Mouse (Mus musculus) intestine, embryonic 15.5 days (tissue): ENCODE data around the gene Nfkb2. TPM values are rescaled to one million over a fixed set of nuclear protein-coding genes. Genes with fewer than 3 reads are reported as not detected.

Source experiments
- ATAC-seq: fragments of 200-750 bp; cut with Nextera tagmentation; 2 replicates; pipeline ENCODE4 v1.8.0; 2017; ENCODE audit warnings: moderate TSS enrichment, moderate library complexity
- H3K27ac ChIP-seq: fragments of 300-500 bp; sonication (generic); 2 replicates; pipeline ENCODE4 v1.5.1; 2015; ENCODE audit warnings: mild to moderate bottlenecking, inconsistent platforms
- H3K27me3 ChIP-seq: fragments of 300-500 bp; sonication (generic); replicated peaks from 2 replicates; pipeline ENCODE4 v1.6.1; 2015; ENCODE audit warnings: inconsistent platforms
- H3K36me3 ChIP-seq: fragments of 300-500 bp; sonication (generic); 2 replicates; pipeline ENCODE4 v1.6.1; 2015; ENCODE audit warnings: inconsistent platforms
- H3K4me1 ChIP-seq: fragments of 300-500 bp; sonication (generic); replicated peaks from 2 replicates; pipeline ENCODE4 v1.6.1; 2015; ENCODE audit warnings: inconsistent platforms
- H3K4me2 ChIP-seq: fragments of 300-500 bp; sonication (generic); replicated peaks from 2 replicates; pipeline ENCODE4 v1.6.1; 2015; ENCODE audit warnings: mild to moderate bottlenecking, inconsistent platforms
- H3K4me3 ChIP-seq: fragments of 300-500 bp; sonication (generic); replicated peaks from 2 replicates; pipeline ENCODE4 v1.5.1; 2015; ENCODE audit warnings: inconsistent platforms
- H3K9ac ChIP-seq: fragments of 300-500 bp; sonication (generic); 2 replicates; pipeline ENCODE4 v1.6.1; 2015; ENCODE audit warnings: inconsistent platforms
- H3K9me3 ChIP-seq: fragments of 300-500 bp; sonication (generic); 2 replicates; pipeline ENCODE4 v1.6.1; 2016; ENCODE audit warnings: inconsistent platforms
- WGBS: fragments of 180-500 bp; shearing (Covaris S2); methylation state at CpG from one replicate; pipeline ENCODE4 v1.1.7; 2015; 5-methylcytosine and 5-hydroxymethylcytosine counted together
- polyA plus RNA-seq: library from polyadenylated mRNA; unstranded; fragments of >200 nt; fragmentation: Nextera tagmentation; extraction: Ambion mirVana; gene quantifications from 2 replicates; pipeline ENCODE4 v1.2.1, GENCODE M21; 2015

Nfkb2 gene
- polyA plus RNA-seq, 1 experiment from 2014 or later: 10.0 TPM

- H3K27me3 ChIP-seq: peaks cover 79% of the 10 kb centered on the region
- no peak overlapping the region for H3K4me2 ChIP-seq
- H3K9ac ChIP-seq: no peak overlapping the region
- no peak overlapping the region for H3K4me3 ChIP-seq
- ATAC-seq: no peak
- peaks cover 45% of the 10 kb centered on the region for H3K4me1 ChIP-seq
- no peaks in the 10 kb centered on the region for H3K9me3 ChIP-seq
- 77% methylated on average over 8 of the region's 8 CpGs for WGBS
- no peaks in the 10 kb centered on the region for H3K36me3 ChIP-seq
- no peak overlapping the region for H3K27ac ChIP-seq
Measured at GRCm38 (mm10) chr19:46320076-46320785, 16.1 kb downstream of the Nfkb2 start.

- 27% methylated on average over 6 of the region's 6 CpGs for WGBS
- ATAC-seq: peak; percentile 42
- Histone ChIP-seq H3K4me3 (no peak overlapping the region), H3K9me3 (no peaks in the 10 kb centered on the region), H3K4me2 (no peak overlapping the region), H3K27ac (0 out of 2 replicates have a peak overlapping the region, but pooled peaks have one; percentile 62), H3K27me3 (peaks cover 83% of the 10 kb centered on the region), H3K9ac (no peak overlapping the region), H3K36me3 (no peaks in the 10 kb centered on the region), H3K4me1 (peaks cover 40% of the 10 kb centered on the region)
Measured at GRCm38 (mm10) chr19:46321101-46321943, 17.2 kb downstream of the Nfkb2 start.

- H3K9ac ChIP-seq: no peak overlapping the region
- H3K9me3 ChIP-seq: no peaks in the 10 kb centered on the region
- peaks cover 41% of the 10 kb centered on the region for H3K4me1 ChIP-seq
- 63% methylated on average over 11 of the region's 11 CpGs for WGBS
- peaks cover 81% of the 10 kb centered on the region for H3K27me3 ChIP-seq
- no peaks in the 10 kb centered on the region for H3K36me3 ChIP-seq
- no peak overlapping the region for H3K4me2 ChIP-seq
- H3K27ac ChIP-seq: 0 out of 2 replicates have a peak overlapping the region, but pooled peaks have one; percentile 54
- H3K4me3 ChIP-seq: no peak overlapping the region
- ATAC-seq: no peak
Measured at GRCm38 (mm10) chr19:46322144-46322995, 18.2 kb downstream of the Nfkb2 start.

GRCm38 (mm10) chr19:46322996-46323572 lies 19.0 kb downstream of the Nfkb2 start:
- Histone ChIP-seq H3K4me3 (no peak overlapping the region), H3K36me3 (no peaks in the 10 kb centered on the region), H3K4me1 (peaks cover 42% of the 10 kb centered on the region), H3K9me3 (no peaks in the 10 kb centered on the region), H3K27ac (no peak overlapping the region), H3K9ac (no peak overlapping the region), H3K27me3 (peaks cover 74% of the 10 kb centered on the region), H3K4me2 (no peak overlapping the region)
- WGBS: 78% methylated on average over 13 of the region's 13 CpGs
- no peak for ATAC-seq

GRCm38 (mm10) chr19:46323716-46324115 lies 19.6 kb downstream of the Nfkb2 start:
- peaks cover 68% of the 10 kb centered on the region for H3K27me3 ChIP-seq
- no peak overlapping the region for H3K9ac ChIP-seq
- H3K27ac ChIP-seq: no peak overlapping the region
- no peak overlapping the region for H3K4me2 ChIP-seq
- H3K4me1 ChIP-seq: peaks cover 37% of the 10 kb centered on the region
- no peak overlapping the region for H3K4me3 ChIP-seq
- no peak for ATAC-seq
- WGBS: 73% methylated on average over 5 of the region's 5 CpGs
- H3K9me3 ChIP-seq: no peaks in the 10 kb centered on the region
- H3K36me3 ChIP-seq: no peaks in the 10 kb centered on the region

GRCm38 (mm10) chr19:46324366-46324765 lies 20.2 kb downstream of the Nfkb2 start:
- ATAC-seq: no peak
- H3K9me3 ChIP-seq: no peaks in the 10 kb centered on the region
- no peak overlapping the region for H3K9ac ChIP-seq
- H3K4me2 ChIP-seq: no peak overlapping the region
- H3K27ac ChIP-seq: no peak overlapping the region
- no peaks in the 10 kb centered on the region for H3K36me3 ChIP-seq
- 62% methylated on average over 11 of the region's 11 CpGs for WGBS
- no peak overlapping the region for H3K4me3 ChIP-seq
- peaks cover 36% of the 10 kb centered on the region for H3K4me1 ChIP-seq
- peaks cover 61% of the 10 kb centered on the region for H3K27me3 ChIP-seq

- H3K9me3 ChIP-seq: no peaks in the 10 kb centered on the region
- H3K4me3 ChIP-seq: no peak overlapping the region
- peaks cover 38% of the 10 kb centered on the region for H3K4me1 ChIP-seq
- H3K4me2 ChIP-seq: no peak overlapping the region
- H3K36me3 ChIP-seq: no peaks in the 10 kb centered on the region
- no peak for ATAC-seq
- H3K27me3 ChIP-seq: peaks cover 56% of the 10 kb centered on the region
- WGBS: 72% methylated on average over 5 of the region's 5 CpGs
- no peak overlapping the region for H3K27ac ChIP-seq
- no peak overlapping the region for H3K9ac ChIP-seq
Measured at GRCm38 (mm10) chr19:46324918-46325317, 20.8 kb downstream of the Nfkb2 start.

GRCm38 (mm10) chr19:46326019-46326755 lies 22.1 kb downstream of the Nfkb2 start:
- Histone ChIP-seq H3K36me3 (0 out of 2 replicates have a peak, but pooled peaks cover 4% of the 10 kb centered on the region), H3K4me2 (peak overlapping the region; percentile 99), H3K9me3 (no peaks in the 10 kb centered on the region), H3K27ac (no peak overlapping the region), H3K4me1 (peaks cover 36% of the 10 kb centered on the region), H3K9ac (no peak overlapping the region), H3K4me3 (no peak overlapping the region; the same call in 1 of the 2 replicates), H3K27me3 (peaks cover 46% of the 10 kb centered on the region)
- 4% methylated on average over 29 of the region's 29 CpGs for WGBS
- no peak for ATAC-seq

GRCm38 (mm10) chr19:46326756-46327305 lies 22.7 kb downstream of the Nfkb2 start, which contains the start of gene Psd:
Psd (minus strand) TSS chr19:46327156.
- H3K4me2 ChIP-seq: peak within 1 kb of the TSS; percentile 99
- peak within 1 kb of the TSS; percentile 63 for H3K9ac ChIP-seq
- ATAC-seq: no peak
- H3K9me3 ChIP-seq: no peaks in the 10 kb centered on the region
- peaks cover 43% of the 10 kb centered on the region for H3K27me3 ChIP-seq
- peak within 1 kb of the TSS; percentile 88 for H3K27ac ChIP-seq
- 0 out of 2 replicates have a peak, but pooled peaks cover 5% of the 10 kb centered on the region for H3K36me3 ChIP-seq
- H3K4me3 ChIP-seq: peak within 1 kb of the TSS; percentile 64
- H3K4me1 ChIP-seq: peaks cover 30% of the 10 kb centered on the region
- WGBS: under 1% methylated on average over 34 of the region's 35 CpGs

GRCm38 (mm10) chr19:46327531-46328064 lies 23.5 kb downstream of the Nfkb2 start:
- 24% methylated on average over 14 of the region's 14 CpGs for WGBS
- no peak for ATAC-seq
- peak overlapping the region; percentile 99 for H3K4me2 ChIP-seq
- H3K9me3 ChIP-seq: no peaks in the 10 kb centered on the region
- 0 out of 2 replicates have a peak, but pooled peaks cover 8% of the 10 kb centered on the region for H3K36me3 ChIP-seq
- peak overlapping the region; percentile 88; the same call in 1 of the 2 replicates for H3K27ac ChIP-seq
- peak overlapping the region; percentile 63; the same call in 1 of the 2 replicates for H3K9ac ChIP-seq
- peak overlapping the region; percentile 64 for H3K4me3 ChIP-seq
- H3K4me1 ChIP-seq: peaks cover 27% of the 10 kb centered on the region
- H3K27me3 ChIP-seq: peaks cover 43% of the 10 kb centered on the region
